In genomic region chr15:85529911-85530310, GRCm38 (mm10) we compare ENCODE assay signal across 35 mouse cellular contexts. TPM values are rescaled to one million over a fixed set of nuclear protein-coding genes. Genes with fewer than 3 reads are reported as not detected.
DNase-seq lines count a peak whose midpoint lies in the region; ATAC-seq and TF ChIP-seq lines count a peak whose summit lies in the region.
"Had no signal": no experiment of that assay in that cellular context is flagged by ENCODE, and none has a peak within 500 bp of the region (broad histone marks: within the 10 kb centered on the region; RNA-seq: fewer than 3 reads in every experiment).

No protein-coding gene starts in this region.

- peaks cover 17% of the 10 kb centered on the region for H3K4me1 ChIP-seq in hindbrain, embryonic 10.5 days (replicated peaks)
- no peaks in the 10 kb centered on the region for H3K4me1 ChIP-seq in hindbrain, embryonic 16.5 days (ENCODE audit: control insufficient read depth, insufficient read depth, low read depth, low read length)
- no peaks in the 10 kb centered on the region for H3K4me1 ChIP-seq in lung, postnatal 0 days (ENCODE audit: insufficient read depth, low read depth, low read length)
- H3K4me1 ChIP-seq: liver, embryonic 15.5 days; megakaryocyte, embryonic 14.5 days had no signal

- no peak overlapping the region for H3K9ac ChIP-seq in hindbrain, embryonic 16.5 days (ENCODE audit: low read depth, low read length)
- H3K9ac ChIP-seq in lung, postnatal 0 days (replicated peaks; ENCODE audit: low read depth), result no peak overlapping the region
- H3K9ac ChIP-seq: heart, embryonic 15.5 days; hindbrain, embryonic 12.5 days; limb, embryonic 12.5 days; liver, embryonic 15.5 days; midbrain, embryonic 12.5 days; neural tube, embryonic 13.5 days had no signal

- no peak for ATAC-seq in hindbrain, embryonic 16.5 days
- ATAC-seq in lung, postnatal 0 days, result peak; percentile 34; the same call in 1 of the 2 replicates
- ATAC-seq: forebrain, embryonic 14.5 days; intestine, postnatal 0 days had no signal

- WGBS in hindbrain, embryonic 10.5 days, result 69% methylated on average over 3 of the region's 3 CpGs
- WGBS in hindbrain, embryonic 16.5 days, result 68% methylated on average over 3 of the region's 3 CpGs
- 35% methylated on average over 3 of the region's 3 CpGs for WGBS in lung, postnatal 0 days

- H3K4me2 ChIP-seq in hindbrain, embryonic 16.5 days (ENCODE audit: low read length), result no peak overlapping the region
- no peak overlapping the region for H3K4me2 ChIP-seq in lung, postnatal 0 days (replicated peaks; ENCODE audit: low read depth, low read length)
- H3K4me2 ChIP-seq: heart, embryonic 15.5 days; hindbrain, embryonic 12.5 days; limb, embryonic 12.5 days; liver, embryonic 15.5 days; midbrain, embryonic 12.5 days; neural tube, embryonic 13.5 days had no signal

- no peak for TF ChIP-seq EP300 in lung, postnatal 0 days (IDR thresholded peaks at IDR 0.05)

- H3K27ac ChIP-seq in hindbrain, embryonic 10.5 days, result peak overlapping the region; percentile 35; the same call in 1 of the 2 replicates
- no peak overlapping the region for H3K27ac ChIP-seq in hindbrain, embryonic 16.5 days (ENCODE audit: low read depth, low read length)
- no peak overlapping the region for H3K27ac ChIP-seq in lung, postnatal 0 days (ENCODE audit: low read length)
- H3K27ac ChIP-seq: heart, embryonic 10.5 days; heart, embryonic 15.5 days; hindbrain, embryonic 12.5 days; liver, embryonic 15.5 days; midbrain, embryonic 12.5 days; neural tube, embryonic 13.5 days had no signal

- peaks cover 18% of the 10 kb centered on the region for H3K36me3 ChIP-seq in hindbrain, embryonic 10.5 days
- H3K36me3 ChIP-seq in hindbrain, embryonic 16.5 days (ENCODE audit: control insufficient read depth, insufficient read depth, low read length), result no peaks in the 10 kb centered on the region
- no peaks in the 10 kb centered on the region for H3K36me3 ChIP-seq in lung, postnatal 0 days (ENCODE audit: insufficient read depth, low read length)
- H3K36me3 ChIP-seq: heart, embryonic 10.5 days; heart, embryonic 15.5 days; hindbrain, embryonic 12.5 days; limb, embryonic 12.5 days; liver, embryonic 15.5 days; midbrain, embryonic 12.5 days; neural tube, embryonic 13.5 days had no signal

- TF ChIP-seq CTCF in lung, postnatal 0 days (IDR thresholded peaks at IDR 0.05), result peak; percentile 10; the same call in 1 of the 2 replicates

- no peak overlapping the region for H3K4me3 ChIP-seq in hindbrain, embryonic 10.5 days
- H3K4me3 ChIP-seq in hindbrain, embryonic 16.5 days (ENCODE audit: low read length), result no peak overlapping the region
- no peak overlapping the region for H3K4me3 ChIP-seq in lung, postnatal 0 days (ENCODE audit: low read depth, low read length)
- H3K4me3 ChIP-seq: heart, embryonic 10.5 days; heart, embryonic 15.5 days; hindbrain, embryonic 12.5 days; limb, embryonic 12.5 days; liver, embryonic 15.5 days; megakaryocyte, embryonic 14.5 days; midbrain, embryonic 12.5 days; neural tube, embryonic 13.5 days had no signal

- no peak for DNase-seq in hindbrain, embryonic 10.5 days (ENCODE audit: low spot score)
- DNase-seq in kidney, postnatal 14 days, result peak; percentile 43
- no peak for DNase-seq in kidney, adult 11 months
- DNase-seq in lung, postnatal 0 days (ENCODE audit: low spot score), result no peak
- DNase-seq in lung, adult 18-20 months, result no peak
- no peak for DNase-seq in adrenal gland, adult 8-10 months
- DNase-seq: adrenal gland, postnatal 10 days; cerebellum, adult 8-10 months; cerebellum, postnatal 25 days; gastrocnemius, postnatal 25 days; heart, adult 11 months; lung, postnatal 4 days; thymus, adult 2 months; thymus, postnatal 36 days had no signal

- no peaks in the 10 kb centered on the region for H3K9me3 ChIP-seq in hindbrain, embryonic 10.5 days
- no peaks in the 10 kb centered on the region for H3K9me3 ChIP-seq in hindbrain, embryonic 16.5 days (ENCODE audit: control insufficient read depth, low read length)
- H3K9me3 ChIP-seq in lung, postnatal 0 days (ENCODE audit: low read length), result no peaks in the 10 kb centered on the region
- H3K9me3 ChIP-seq: heart, embryonic 10.5 days; heart, embryonic 15.5 days; hindbrain, embryonic 12.5 days; limb, embryonic 12.5 days; liver, embryonic 15.5 days; megakaryocyte, embryonic 14.5 days; midbrain, embryonic 12.5 days; neural tube, embryonic 13.5 days had no signal

- H3K27me3 ChIP-seq in hindbrain, embryonic 10.5 days (ENCODE audit: insufficient read depth, poor library complexity, severe bottlenecking), result peaks cover 53% of the 10 kb centered on the region
- no peaks in the 10 kb centered on the region for H3K27me3 ChIP-seq in hindbrain, embryonic 16.5 days (replicated peaks; ENCODE audit: control insufficient read depth, insufficient read depth, low read length)
- H3K27me3 ChIP-seq in lung, postnatal 0 days (replicated peaks; ENCODE audit: insufficient read depth, low read length), result no peaks in the 10 kb centered on the region
- H3K27me3 ChIP-seq: neural tube, embryonic 13.5 days had no signal

RNA-seq across cellular contexts. Expression of gene 7530416G11Rik, which starts 26.9 kb away (rescaled TPM):
- not detected in 2 replicates for polyA plus RNA-seq in hindbrain, embryonic 10.5 days (2016; fragmentation: Nextera tagmentation; extraction: Ambion mirVana)
- polyA plus RNA-seq in hindbrain, embryonic 16.5 days (2015; fragmentation: Nextera tagmentation; extraction: Ambion mirVana), result not detected in 2 replicates
- polyA plus RNA-seq in lung, postnatal 0 days (2015; fragmentation: Nextera tagmentation; extraction: Ambion mirVana), result not detected in 2 replicates
- total RNA-seq in adrenal gland, adult 8-10 months (2022), result not detected
- total RNA-seq: adrenal gland, postnatal 10 days; gastrocnemius, adult 18-20 months; gastrocnemius, postnatal 25 days; heart, postnatal 25 days; layer of hippocampus, adult 18-20 months; layer of hippocampus, postnatal 10 days; left cerebral cortex, adult 18-20 months; left cerebral cortex, postnatal 25 days; liver, adult 2 months; midbrain, postnatal 0 days had no signal
- polyA plus RNA-seq: embryonic facial prominence, embryonic 11.5 days; forebrain, embryonic 14.5 days; frontal cortex, adult 2 months; heart, embryonic 10.5 days; heart, embryonic 15.5 days; hindbrain, embryonic 12.5 days; intestine, postnatal 0 days; limb, embryonic 12.5 days; liver, adult 2 months; liver, embryonic 15.5 days; midbrain, embryonic 12.5 days; midbrain, postnatal 0 days; neural tube, embryonic 13.5 days; thymus, adult 2 months had no signal

RNA-seq across cellular contexts. Expression of gene Wnt7b, which starts 52.4 kb away (rescaled TPM):
- 52.3 and 127 TPM in 2 replicates for polyA plus RNA-seq in hindbrain, embryonic 10.5 days (2016; fragmentation: Nextera tagmentation; extraction: Ambion mirVana)
- polyA plus RNA-seq in hindbrain, embryonic 16.5 days (2015; fragmentation: Nextera tagmentation; extraction: Ambion mirVana), result 26.4 and 35.4 TPM in 2 replicates
- 11.3 and 14.9 TPM in 2 replicates for polyA plus RNA-seq in lung, postnatal 0 days (2015; fragmentation: Nextera tagmentation; extraction: Ambion mirVana)
- total RNA-seq in adrenal gland, adult 8-10 months (2022), result 1 to 10 TPM in 2 of 4 experiments, under 1 TPM in 2; 0.65 to 1.1 (median 0.85) TPM
- total RNA-seq: gastrocnemius, postnatal 25 days had no signal
